Mouse (Mus musculus): ENCODE results near the gene Tmem273. TPM values are rescaled to one million over a fixed set of nuclear protein-coding genes. Genes with fewer than 3 reads are reported as not detected.

Tmem273 gene
- polyA plus RNA-seq, 1 experiment = 0.05 TPM

GRCm38 (mm10) chr14:32825426-32826032 is 39.8 kb downstream of the Tmem273 start:
- Histone ChIP-seq H3K79me2 (ENCODE audit: control insufficient read depth, insufficient read depth) (no peaks in the 10 kb centered on the region), H3K4me3 (no peak overlapping the region), H3K36me3 (ENCODE audit: control insufficient read depth, insufficient read depth) (no peaks in the 10 kb centered on the region), H3K4me2 (ENCODE audit: low read depth) (no peak overlapping the region), H3ac (ENCODE audit: control insufficient read depth, insufficient read length) (no peak overlapping the region), H3K27me3 (ENCODE audit: control insufficient read depth, insufficient read depth, insufficient read length) (peaks cover 4% of the 10 kb centered on the region)
- no peak for TF ChIP-seq USF1 (IDR thresholded peaks at IDR 0.05; ENCODE audit: low read depth)
- TF ChIP-seq TCF3 (IDR thresholded peaks at IDR 0.05; ENCODE audit: insufficient read length, low read depth) = no peak
- no peak for TF ChIP-seq CEBPB (IDR thresholded peaks at IDR 0.05; ENCODE audit: insufficient read depth, poor library complexity, severe bottlenecking)
- TF ChIP-seq MAX (IDR thresholded peaks at IDR 0.05; ENCODE audit: low read depth) = no peak
- TF ChIP-seq TCF12 (IDR thresholded peaks at IDR 0.05; ENCODE audit: insufficient read depth, poor library complexity, severe bottlenecking) = no peak
- TF ChIP-seq SRF (IDR thresholded peaks at IDR 0.05; ENCODE audit: control insufficient read depth, insufficient read length, low read depth) = no peak
- TF ChIP-seq MYOG (IDR thresholded peaks at IDR 0.05; ENCODE audit: control insufficient read depth in 1 of 3, insufficient read depth in 1 of 3, insufficient read length in 2 of 3, low read depth in 2 of 3) = no peak
- no peak for TF ChIP-seq POLR2A (IDR thresholded peaks at IDR 0.05; ENCODE audit: insufficient read length, low read depth)
- TF ChIP-seq REST (IDR thresholded peaks at IDR 0.05; ENCODE audit: insufficient read depth, insufficient read length) = no peak

GRCm38 (mm10) chr14:32827165-32827564 is 41.4 kb downstream of the Tmem273 start:
- no peak overlapping the region for H3K4me3 ChIP-seq
- H3K36me3 ChIP-seq (ENCODE audit: control insufficient read depth, insufficient read depth) = no peaks in the 10 kb centered on the region
- H3K79me2 ChIP-seq (ENCODE audit: control insufficient read depth, insufficient read depth) = no peaks in the 10 kb centered on the region
- peaks cover 4% of the 10 kb centered on the region for H3K27me3 ChIP-seq (ENCODE audit: control insufficient read depth, insufficient read depth, insufficient read length)
- no peak overlapping the region for H3ac ChIP-seq (ENCODE audit: control insufficient read depth, insufficient read length)
- TF ChIP-seq SRF (IDR thresholded peaks at IDR 0.05; ENCODE audit: control insufficient read depth, insufficient read length, low read depth) (no peak), TCF3 (IDR thresholded peaks at IDR 0.05; ENCODE audit: insufficient read length, low read depth) (no peak), TCF12 (IDR thresholded peaks at IDR 0.05; ENCODE audit: insufficient read depth, poor library complexity, severe bottlenecking) (no peak), USF1 (IDR thresholded peaks at IDR 0.05; ENCODE audit: low read depth) (no peak), E2F4 (IDR thresholded peaks at IDR 0.05; ENCODE audit: insufficient read depth) (no peak), MYOG (IDR thresholded peaks at IDR 0.05; ENCODE audit: control insufficient read depth in 1 of 3, insufficient read depth in 1 of 3, insufficient read length in 2 of 3, low read depth in 2 of 3) (no peak), POLR2AphosphoS2 (IDR thresholded peaks at IDR 0.05; ENCODE audit: insufficient read length, low read depth) (no peak), REST (IDR thresholded peaks at IDR 0.05; ENCODE audit: insufficient read depth, insufficient read length) (no peak), MAX (IDR thresholded peaks at IDR 0.05; ENCODE audit: low read depth) (no peak), MYOD1 (IDR thresholded peaks at IDR 0.05; ENCODE audit: control insufficient read depth in 1 of 3, insufficient read length in 2 of 3, low read depth in 2 of 3) (no peak), CEBPB (IDR thresholded peaks at IDR 0.05; ENCODE audit: insufficient read depth, poor library complexity, severe bottlenecking) (no peak), POLR2A (IDR thresholded peaks at IDR 0.05; ENCODE audit: insufficient read length, low read depth) (no peak)
- H3K4me2 ChIP-seq (ENCODE audit: low read depth) = no peak overlapping the region

- no peak overlapping the region for H3K4me2 ChIP-seq (ENCODE audit: low read depth)
- no peak overlapping the region for H3K4me3 ChIP-seq
- peaks cover 4% of the 10 kb centered on the region for H3K27me3 ChIP-seq (ENCODE audit: control insufficient read depth, insufficient read depth, insufficient read length)
- H3ac ChIP-seq (ENCODE audit: control insufficient read depth, insufficient read length) = no peak overlapping the region
- H3K79me2 ChIP-seq (ENCODE audit: control insufficient read depth, insufficient read depth) = no peaks in the 10 kb centered on the region
- TF ChIP-seq MYOD1 (IDR thresholded peaks at IDR 0.05; ENCODE audit: control insufficient read depth in 1 of 3, insufficient read length in 2 of 3, low read depth in 2 of 3) (no peak), MYOG (IDR thresholded peaks at IDR 0.05; ENCODE audit: control insufficient read depth in 1 of 3, insufficient read depth in 1 of 3, insufficient read length in 2 of 3, low read depth in 2 of 3) (no peak), REST (IDR thresholded peaks at IDR 0.05; ENCODE audit: insufficient read depth, insufficient read length) (no peak), SRF (IDR thresholded peaks at IDR 0.05; ENCODE audit: control insufficient read depth, insufficient read length, low read depth) (no peak), POLR2A (IDR thresholded peaks at IDR 0.05; ENCODE audit: insufficient read length, low read depth) (no peak), TCF3 (IDR thresholded peaks at IDR 0.05; ENCODE audit: insufficient read length, low read depth) (no peak), TCF12 (IDR thresholded peaks at IDR 0.05; ENCODE audit: insufficient read depth, poor library complexity, severe bottlenecking) (no peak), E2F4 (IDR thresholded peaks at IDR 0.05; ENCODE audit: insufficient read depth) (no peak), USF1 (IDR thresholded peaks at IDR 0.05; ENCODE audit: low read depth) (no peak), POLR2AphosphoS2 (IDR thresholded peaks at IDR 0.05; ENCODE audit: insufficient read length, low read depth) (no peak), CEBPB (IDR thresholded peaks at IDR 0.05; ENCODE audit: insufficient read depth, poor library complexity, severe bottlenecking) (no peak), MAX (IDR thresholded peaks at IDR 0.05; ENCODE audit: low read depth) (no peak)
- no peaks in the 10 kb centered on the region for H3K36me3 ChIP-seq (ENCODE audit: control insufficient read depth, insufficient read depth)
Measured at GRCm38 (mm10) chr14:32827994-32828650, 42.4 kb downstream of the Tmem273 start.

GRCm38 (mm10) chr14:32833847-32834246 is 48.1 kb downstream of the Tmem273 start, which contains the start of gene Fam170b:
Fam170b (plus strand) TSS chr14:32833962.
- no peaks in the 10 kb centered on the region for H3K79me2 ChIP-seq (ENCODE audit: control insufficient read depth, insufficient read depth)
- no peaks in the 10 kb centered on the region for H3K36me3 ChIP-seq (ENCODE audit: control insufficient read depth, insufficient read depth)
- no peak within 1 kb of the TSS for H3ac ChIP-seq (ENCODE audit: control insufficient read depth, insufficient read length)
- peaks cover 23% of the 10 kb centered on the region for H3K27me3 ChIP-seq (ENCODE audit: control insufficient read depth, insufficient read depth, insufficient read length)
- TF ChIP-seq TCF12 (IDR thresholded peaks at IDR 0.05; ENCODE audit: insufficient read depth, poor library complexity, severe bottlenecking) = no peak
- no peak for TF ChIP-seq POLR2A (IDR thresholded peaks at IDR 0.05; ENCODE audit: insufficient read length, low read depth)
- TF ChIP-seq MYOG (IDR thresholded peaks at IDR 0.05; ENCODE audit: control insufficient read depth in 1 of 3, insufficient read depth in 1 of 3, insufficient read length in 2 of 3, low read depth in 2 of 3) = no peak
- TF ChIP-seq E2F4 (IDR thresholded peaks at IDR 0.05; ENCODE audit: insufficient read depth) = no peak
- TF ChIP-seq MAX (IDR thresholded peaks at IDR 0.05; ENCODE audit: low read depth) = no peak
- TF ChIP-seq REST (IDR thresholded peaks at IDR 0.05; ENCODE audit: insufficient read depth, insufficient read length) = no peak
- TF ChIP-seq MYOD1 (IDR thresholded peaks at IDR 0.05; ENCODE audit: control insufficient read depth in 1 of 3, insufficient read length in 2 of 3, low read depth in 2 of 3) = no peak
- TF ChIP-seq TCF3 (IDR thresholded peaks at IDR 0.05; ENCODE audit: insufficient read length, low read depth) = no peak
- no peak for TF ChIP-seq SRF (IDR thresholded peaks at IDR 0.05; ENCODE audit: control insufficient read depth, insufficient read length, low read depth)
- TF ChIP-seq POLR2AphosphoS2 (IDR thresholded peaks at IDR 0.05; ENCODE audit: insufficient read length, low read depth) = no peak
- no peak for TF ChIP-seq CEBPB (IDR thresholded peaks at IDR 0.05; ENCODE audit: insufficient read depth, poor library complexity, severe bottlenecking)
- no peak for TF ChIP-seq USF1 (IDR thresholded peaks at IDR 0.05; ENCODE audit: low read depth)
- no peak within 1 kb of the TSS for H3K4me2 ChIP-seq (ENCODE audit: low read depth)
- no peak within 1 kb of the TSS for H3K4me3 ChIP-seq

All from myocyte (in vitro differentiated cells).